Mouse (Mus musculus) heart, postnatal 25 days (tissue): Measurements from ENCODE around the gene Rilp. TPM values are rescaled to one million over a fixed set of nuclear protein-coding genes. Genes with fewer than 3 reads are reported as not detected.
"Not testable (repeated sequence)": the region's sequence is repeated elsewhere in the genome, so short reads cannot be mapped to it uniquely, and the experiment has no call there.

Experiments
- DNase-seq: peaks from one replicate; pipeline ENCODE4 v3.0.0; 2022; ENCODE audit warnings: low spot score
- intact Hi-C: fragments of 180-260 bp; cut with DNase I; formaldehyde crosslinking; loops from one replicate; pipeline ENCODE4 v1.15.1; 2025
- microRNA-seq: library from miRNA; unstranded; fragments of <30 nt; microRNA quantifications from one replicate; pipeline ENCODE4 v1.2.0, GENCODE M21; 2022
- total RNA-seq, 2 experiments: library from RNA; stranded (reverse); gene quantifications; 2 replicates each; pipeline ENCODE4 v1.2.3; 2021

Gene Rilp
- total RNA-seq, 2 experiments from 2014 or later: 47.4 to 47.8 TPM

DNA sequence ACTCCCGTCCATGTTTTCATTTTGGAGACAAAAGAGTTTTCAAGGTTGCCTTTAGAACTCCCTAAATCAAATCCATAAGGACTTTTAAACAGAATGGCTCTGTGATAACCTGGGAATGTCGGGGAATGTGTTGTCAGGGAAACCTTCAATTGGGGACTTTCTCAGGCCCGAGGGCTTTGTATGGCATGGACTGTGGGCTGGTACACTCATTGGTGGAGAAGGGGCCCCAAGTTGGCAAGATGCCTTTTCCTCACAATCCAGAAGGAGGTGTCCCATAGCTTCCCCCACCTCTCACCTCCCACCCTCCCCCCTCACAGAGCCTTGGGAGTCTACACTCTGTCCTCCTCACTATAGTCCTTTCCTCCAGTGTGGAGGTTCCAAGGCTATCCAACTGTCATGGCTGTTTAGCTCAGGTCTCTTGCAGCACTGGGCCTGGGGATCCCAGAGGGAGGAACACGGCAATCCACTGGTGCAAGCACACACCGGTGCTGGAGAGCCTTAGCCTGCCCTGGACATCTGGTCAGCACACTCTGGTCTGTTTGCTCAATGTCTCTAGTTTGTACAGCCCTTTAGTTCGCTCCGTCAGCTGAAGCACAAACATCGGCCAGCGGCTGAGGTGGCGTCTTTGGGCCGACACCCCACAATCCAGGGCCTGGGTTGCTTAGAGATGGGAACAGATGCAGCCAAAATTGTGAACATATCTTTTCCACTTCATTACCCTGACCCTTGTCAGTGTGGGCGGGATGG, 40.5 kb downstream of the Rilp start:
- intact Hi-C loops: no loop called here

DNA sequence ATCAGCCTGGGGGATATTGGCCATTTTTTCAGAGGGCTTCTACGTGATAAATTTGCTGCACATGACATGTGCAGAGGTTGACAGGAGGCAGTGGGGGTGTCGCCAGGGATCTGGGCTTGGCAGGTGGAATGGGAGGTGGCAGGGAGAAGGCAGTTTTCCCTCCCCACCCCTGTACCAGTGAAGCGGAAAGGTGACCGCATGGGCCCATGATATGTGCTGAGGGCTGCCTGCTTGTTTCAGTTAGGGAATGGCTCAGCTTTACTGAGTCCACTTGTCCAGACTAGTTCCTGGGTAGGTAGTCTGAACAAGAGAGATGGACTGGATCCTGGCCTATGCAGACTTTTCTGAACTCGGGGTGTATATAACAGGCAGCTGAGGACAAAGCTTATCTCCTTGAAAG, 41.4 kb downstream of the Rilp start:
- intact Hi-C loops: no loop called here
- no peak for DNase-seq

More for the DNA sequence above, 40.5 kb downstream of the Rilp start:
- DNase-seq: peak; percentile 55

DNA sequence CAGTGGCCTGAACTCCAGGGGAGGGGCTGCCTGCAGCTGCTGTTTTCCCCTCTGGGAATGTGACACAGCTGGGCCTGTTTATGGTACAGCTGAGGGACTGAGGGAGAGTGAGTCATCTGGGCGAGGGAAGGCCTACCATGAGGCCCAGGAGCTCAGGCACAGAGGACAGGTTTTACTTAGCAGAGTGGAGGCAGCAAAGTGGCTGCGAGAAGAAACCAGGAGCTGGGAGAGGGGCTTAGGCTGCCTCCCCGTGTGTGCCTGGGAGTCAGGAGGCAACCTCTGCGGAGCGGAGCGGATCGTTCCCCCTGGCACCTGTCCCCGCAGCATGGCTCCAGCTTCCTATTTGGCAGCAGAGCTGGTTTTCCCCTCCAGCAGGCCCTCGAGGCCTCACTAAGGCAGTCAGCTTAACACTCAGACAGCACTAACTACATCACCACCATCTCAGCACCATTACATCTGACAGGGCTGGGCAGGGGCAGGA, 42.1 kb downstream of the Rilp start:
- DNase-seq: peak; percentile 67
- intact Hi-C loops: no loop called here

DNA sequence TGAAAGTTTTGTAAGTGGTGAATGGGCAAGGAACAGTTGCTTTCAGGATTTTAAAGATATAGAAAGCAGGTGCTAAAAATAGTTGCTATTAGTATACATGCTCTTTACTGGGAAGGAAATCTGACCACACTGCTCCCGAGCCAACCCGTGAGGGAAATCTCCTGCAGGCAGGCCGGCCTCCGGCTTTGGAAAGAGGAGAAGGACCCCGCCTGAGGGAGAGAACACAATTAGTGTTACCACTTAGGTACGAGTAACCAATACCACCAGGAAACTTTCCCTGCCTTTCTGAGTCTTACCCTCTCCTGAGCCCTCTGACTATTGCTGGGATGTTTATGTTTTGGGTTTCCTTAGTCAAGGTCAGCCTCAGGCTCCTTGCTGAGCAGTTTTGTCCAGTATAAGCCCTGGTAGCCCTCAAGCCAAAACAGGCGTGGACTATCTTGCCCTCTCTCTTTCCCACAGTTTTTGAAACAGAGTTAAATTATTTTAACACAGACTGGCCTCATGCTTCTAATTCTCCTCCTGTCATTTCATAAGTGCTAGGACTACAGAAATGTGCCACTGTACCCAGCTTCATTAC, 43.1 kb downstream of the Rilp start:
- DNase-seq: no peak
- intact Hi-C loops: no loop called here

DNA sequence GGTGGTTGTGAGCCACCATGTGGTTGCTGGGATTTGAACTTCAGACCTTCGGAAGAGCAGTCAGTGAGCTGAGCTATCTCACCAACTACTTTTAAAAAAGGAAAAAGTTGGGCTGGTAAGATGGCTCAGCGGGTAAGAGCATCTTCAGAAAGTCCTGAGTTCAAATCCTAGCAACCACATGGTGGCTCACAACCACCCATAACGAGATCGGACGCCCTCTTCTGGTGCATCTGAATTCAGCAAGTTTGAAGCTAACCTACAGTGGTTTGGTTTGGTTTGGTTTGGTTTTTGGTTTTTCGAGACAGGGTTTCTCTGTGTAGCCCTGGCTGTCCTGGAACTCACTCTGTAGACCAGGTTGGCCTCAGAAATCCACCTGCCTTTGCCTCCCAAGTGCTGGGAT, 46.1 kb downstream of the Rilp start:
- intact Hi-C loops, DNase-seq: not testable (repeated sequence)

DNA sequence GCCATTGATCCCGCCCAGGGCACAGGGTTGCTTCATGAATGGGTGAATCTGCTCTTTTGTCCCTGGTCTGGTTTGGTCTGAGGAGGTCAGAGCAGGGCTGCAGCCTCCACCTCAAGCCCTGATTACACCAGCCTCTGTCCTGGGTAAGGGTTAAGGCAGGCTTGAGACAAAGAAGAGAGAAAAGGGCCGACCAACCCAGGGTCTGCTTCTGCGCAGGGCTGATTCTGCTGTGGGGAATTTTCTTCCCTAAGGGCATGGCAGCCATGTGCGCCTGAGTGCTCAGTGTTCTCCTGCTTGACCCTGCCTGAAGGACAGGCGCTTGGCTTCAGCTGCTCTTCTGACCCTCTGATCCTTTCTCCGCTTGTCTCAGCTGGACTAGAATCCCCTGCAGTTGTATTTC, 47.2 kb downstream of the Rilp start:
- no peak for DNase-seq
- intact Hi-C loops: no loop called here

DNA sequence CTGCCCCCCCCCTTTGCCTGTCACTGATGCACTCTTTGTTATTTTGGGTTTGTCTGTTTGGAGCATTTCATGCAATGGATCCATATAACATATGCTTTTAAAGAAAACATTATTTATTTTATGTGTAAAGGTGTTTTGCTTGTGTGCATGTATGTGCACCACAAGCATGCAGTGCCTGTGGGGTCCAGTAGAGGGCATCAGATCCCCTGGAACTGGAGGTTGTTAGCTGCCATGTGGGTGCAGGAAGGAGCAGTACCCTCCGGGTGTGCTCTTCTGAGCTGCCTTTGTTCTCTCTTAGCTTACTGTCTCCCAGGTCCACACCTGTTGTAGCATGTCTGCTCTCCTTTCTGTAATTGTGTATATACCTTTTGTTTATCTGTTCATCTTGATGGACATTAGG, 48.2 kb downstream of the Rilp start:
- no peak for DNase-seq
- intact Hi-C loops: no loop called here

DNA sequence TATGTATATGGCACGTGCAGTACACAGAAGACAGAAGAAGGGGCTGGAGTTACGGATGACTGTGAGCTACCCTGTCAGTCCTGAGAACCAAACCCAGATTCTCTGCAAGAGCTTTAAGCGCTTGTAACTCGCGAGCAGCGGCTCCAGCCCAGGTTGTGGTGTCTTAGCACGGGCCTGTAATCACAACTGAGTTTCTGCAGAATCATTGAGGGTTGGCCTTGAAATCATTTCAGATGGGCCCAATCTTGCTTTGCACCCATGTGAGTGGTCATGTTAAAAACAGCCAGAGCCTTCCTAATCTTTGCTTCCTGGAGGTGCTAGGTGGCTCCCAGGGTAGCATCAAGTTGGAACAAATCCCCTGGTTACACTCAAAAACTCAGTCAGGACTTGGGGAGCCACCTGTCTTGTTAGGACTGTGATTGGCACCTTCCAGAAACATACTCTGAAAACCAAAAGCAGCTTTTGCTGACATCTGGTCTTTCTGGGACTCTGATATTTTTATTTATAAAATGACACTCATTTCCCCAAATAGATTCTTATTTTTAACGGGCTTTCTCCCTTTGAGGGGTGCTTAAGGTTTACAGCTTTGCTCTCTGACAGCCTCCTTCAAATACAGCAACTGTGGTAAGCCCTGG, 50.1 kb downstream of the Rilp start:
- no peak for DNase-seq
- intact Hi-C loops: no loop called here

DNA sequence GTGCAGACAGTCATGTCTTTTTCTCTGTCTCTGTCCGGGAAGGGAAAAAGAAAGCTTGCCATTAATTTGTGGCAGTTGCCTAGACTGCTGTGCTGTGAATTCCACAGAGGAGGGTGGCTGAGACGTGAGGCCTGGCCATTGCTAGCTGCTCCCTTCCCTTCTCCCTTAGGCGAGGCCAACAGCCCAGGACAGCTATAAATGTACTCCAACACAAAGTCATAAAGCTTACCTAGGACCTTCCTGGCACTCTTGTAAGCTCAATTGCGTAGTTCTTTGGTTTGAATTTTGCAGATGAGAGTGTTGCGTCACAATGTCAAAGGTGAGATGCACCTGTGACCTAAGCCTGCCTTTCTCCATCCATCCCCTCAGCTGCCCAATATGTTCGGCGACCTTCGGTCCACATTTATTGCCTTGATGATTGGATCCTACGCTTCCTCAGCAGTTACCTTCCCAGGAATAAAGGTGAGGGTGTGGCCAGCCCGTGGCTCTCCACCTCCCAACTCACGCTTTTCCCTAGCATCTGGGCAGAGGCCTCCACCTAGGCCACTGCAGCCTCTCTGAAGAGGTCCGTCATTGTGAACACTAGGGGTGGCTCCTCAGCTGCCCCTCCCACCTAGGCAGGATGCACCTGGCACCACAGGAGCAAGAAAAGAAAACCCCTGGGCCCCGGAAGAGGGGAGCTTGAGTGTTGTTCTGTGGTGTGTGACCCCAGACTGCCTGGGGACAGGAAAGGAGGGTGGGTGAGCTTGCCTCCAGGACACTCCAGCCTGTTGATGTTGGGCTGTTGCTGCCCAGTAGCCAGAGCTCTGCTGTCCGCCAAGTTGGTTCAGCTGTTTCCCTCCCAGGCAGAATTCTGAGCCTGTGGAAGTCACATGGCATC, 50.9 kb downstream of the Rilp start:
- intact Hi-C loops: no loop called here
- DNase-seq: no peak

DNA sequence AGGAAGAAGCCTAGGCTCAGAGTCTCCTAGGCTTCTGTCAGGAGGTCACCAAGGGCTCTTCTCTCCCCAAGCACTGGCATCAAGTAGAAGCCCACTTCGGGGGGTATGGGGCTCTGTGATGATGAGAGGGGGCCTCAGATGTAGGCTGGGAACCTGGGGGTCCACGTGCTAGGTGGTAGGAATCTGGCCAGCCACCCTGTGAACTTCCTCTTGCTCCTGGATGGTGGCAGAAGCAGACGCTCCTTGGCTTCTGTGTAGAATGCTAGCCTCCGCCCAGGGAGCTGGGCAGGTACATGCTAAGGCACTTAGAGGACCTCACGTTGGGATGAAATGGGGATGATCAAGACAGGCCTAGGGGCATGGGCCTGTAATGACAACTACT, 51.5 kb downstream of the Rilp start:
- intact Hi-C loops: no loop called here
- no peak for DNase-seq

Small RNA genes within 50 kb of the gene (microRNA-seq; reads per million reads assigned to microRNA genes)
- gene Mir22: 29,862 reads per million, percentile 98 among the genes with 10 or more reads in this experiment
- gene Mir3971: not detected

Other genes starting within 250 kb of the Rilp start
- gene Rpa1, start 161.8 kb upstream of the Rilp start, total RNA-seq: 10 to 100 TPM; 58.0 to 63.5 TPM
- 1 to 10 TPM; 4.3 to 4.6 TPM for gene Smyd4, start 161.7 kb upstream of the Rilp start, total RNA-seq
- 10 to 100 TPM; 26.3 to 26.9 TPM for gene Serpinf1, start 87.4 kb upstream of the Rilp start, total RNA-seq
- gene Serpinf2, start 70.5 kb upstream of the Rilp start, total RNA-seq: not detected
- 1 to 10 TPM; 7.7 to 9.1 TPM for gene Wdr81, start 55.4 kb upstream of the Rilp start, total RNA-seq
- 1 to 10 TPM; 7.9 to 8.1 TPM for gene Tlcd2, start 48.4 kb upstream of the Rilp start, total RNA-seq
- gene Prpf8, start 23.3 kb upstream of the Rilp start, total RNA-seq: 10 to 100 TPM; 78.7 to 89.4 TPM
- 10 to 100 TPM in 1 of 2 experiments, 1 to 10 TPM in 1; 8.5 to 12.1 TPM for gene Scarf1, start 3.4 kb downstream of the Rilp start, total RNA-seq
- gene Slc43a2, start 21.6 kb downstream of the Rilp start, total RNA-seq: 10 to 100 TPM; 14.9 to 18.2 TPM
- gene Pitpna, start 78.0 kb downstream of the Rilp start, total RNA-seq: 100 to 1,000 TPM; 108 to 115 TPM
- gene Inpp5k, start 120.9 kb downstream of the Rilp start, total RNA-seq: 10 to 100 TPM; 27.8 to 29.8 TPM
- gene Myo1c, start 140.4 kb downstream of the Rilp start, total RNA-seq: 100 to 1,000 TPM; 119 to 132 TPM
- 10 to 100 TPM; 81.3 to 88.2 TPM for gene Crk, start 169.2 kb downstream of the Rilp start, total RNA-seq
- gene Ywhae, start 222.8 kb downstream of the Rilp start, total RNA-seq: 100 to 1,000 TPM; 555 to 568 TPM